Mouse (Mus musculus): ENCODE measurements around the gene 9930021J03Rik. TPM values are rescaled to one million over a fixed set of nuclear protein-coding genes. Genes with fewer than 3 reads are reported as not detected.
A peak's percentile ranks its signal among the peaks of the same experiment; 100 is the strongest.

The 9930021J03Rik gene
- 5.6 and 5.7 TPM in 2 replicates for polyA plus RNA-seq (2015; fragmentation: Nextera tagmentation; extraction: Ambion mirVana)

- H3K9me3 ChIP-seq (replicated peaks): no peaks in the 10 kb centered on the region
- peak within 1 kb of the TSS; percentile 96 for H3K27ac ChIP-seq
- WGBS: under 1% methylated on average over 54 of the region's 95 CpGs
- peak; percentile 95 for ATAC-seq (replicated peaks; ENCODE audit: low FRiP score)
- H3K4me3 ChIP-seq (replicated peaks): peak within 1 kb of the TSS; percentile 97
- H3K36me3 ChIP-seq: peaks cover 25% of the 10 kb centered on the region
- peak within 1 kb of the TSS; percentile 67 for H3K4me2 ChIP-seq
- H3K27me3 ChIP-seq: no peaks in the 10 kb centered on the region
- peak within 1 kb of the TSS; percentile 91 for H3K9ac ChIP-seq
- H3K4me1 ChIP-seq: peaks cover 12% of the 10 kb centered on the region
Observed at GRCm38 (mm10) chr19:29805917-29806785, at the start of gene 9930021J03Rik. 9930021J03Rik (minus strand) TSS chr19:29805989.

- Histone ChIP-seq H3K4me2 (no peak overlapping the region), H3K9me3 (replicated peaks) (no peaks in the 10 kb centered on the region), H3K4me1 (0 out of 2 replicates have a peak, but pooled peaks cover 2% of the 10 kb centered on the region), H3K9ac (no peak overlapping the region), H3K36me3 (no peaks in the 10 kb centered on the region), H3K27ac (no peak overlapping the region), H3K27me3 (no peaks in the 10 kb centered on the region), H3K4me3 (replicated peaks) (no peak overlapping the region)
- no peak for ATAC-seq (replicated peaks; ENCODE audit: low FRiP score)
- 91% methylated on average over 5 of the region's 5 CpGs for WGBS
Observed at GRCm38 (mm10) chr19:29853711-29854110, 47.9 kb upstream of the 9930021J03Rik start.

GRCm38 (mm10) chr19:29851036-29851690, 45.4 kb upstream of the 9930021J03Rik start:
- H3K27ac ChIP-seq: no peak overlapping the region
- H3K9ac ChIP-seq: no peak overlapping the region
- H3K27me3 ChIP-seq: no peaks in the 10 kb centered on the region
- H3K36me3 ChIP-seq: no peaks in the 10 kb centered on the region
- H3K4me1 ChIP-seq: 0 out of 2 replicates have a peak, but pooled peaks cover 4% of the 10 kb centered on the region
- 48% methylated on average over 12 of the region's 12 CpGs for WGBS
- no peaks in the 10 kb centered on the region for H3K9me3 ChIP-seq (replicated peaks)
- no peak overlapping the region for H3K4me3 ChIP-seq (replicated peaks)
- no peak overlapping the region for H3K4me2 ChIP-seq
- ATAC-seq (replicated peaks; ENCODE audit: low FRiP score): no peak

GRCm38 (mm10) chr19:29849924-29850551, 44.2 kb upstream of the 9930021J03Rik start:
- H3K36me3 ChIP-seq: no peaks in the 10 kb centered on the region
- no peak for ATAC-seq (replicated peaks; ENCODE audit: low FRiP score)
- no peaks in the 10 kb centered on the region for H3K9me3 ChIP-seq (replicated peaks)
- no peak overlapping the region for H3K27ac ChIP-seq
- H3K27me3 ChIP-seq: no peaks in the 10 kb centered on the region
- no peak overlapping the region for H3K4me2 ChIP-seq
- H3K4me3 ChIP-seq (replicated peaks): no peak overlapping the region
- no peak overlapping the region for H3K9ac ChIP-seq
- 0 out of 2 replicates have a peak, but pooled peaks cover 4% of the 10 kb centered on the region for H3K4me1 ChIP-seq
- 85% methylated on average over 11 of the region's 11 CpGs for WGBS

GRCm38 (mm10) chr19:29844036-29844661, 38.4 kb upstream of the 9930021J03Rik start:
- Histone ChIP-seq H3K4me3 (replicated peaks) (no peak overlapping the region), H3K27ac (peak overlapping the region; percentile 61), H3K4me1 (peaks cover 27% of the 10 kb centered on the region), H3K4me2 (no peak overlapping the region), H3K9ac (no peak overlapping the region), H3K9me3 (replicated peaks) (no peaks in the 10 kb centered on the region), H3K36me3 (no peaks in the 10 kb centered on the region), H3K27me3 (no peaks in the 10 kb centered on the region)
- ATAC-seq (replicated peaks; ENCODE audit: low FRiP score): no peak
- WGBS: 58% methylated on average over 12 of the region's 12 CpGs

- Histone ChIP-seq H3K4me3 (replicated peaks) (no peak overlapping the region), H3K9me3 (replicated peaks) (no peaks in the 10 kb centered on the region), H3K4me1 (peaks cover 25% of the 10 kb centered on the region), H3K9ac (no peak overlapping the region), H3K36me3 (no peaks in the 10 kb centered on the region), H3K4me2 (no peak overlapping the region), H3K27ac (peak overlapping the region; percentile 61), H3K27me3 (no peaks in the 10 kb centered on the region)
- 34% methylated on average over 5 of the region's 5 CpGs for WGBS
- no peak for ATAC-seq (replicated peaks; ENCODE audit: low FRiP score)
Observed at GRCm38 (mm10) chr19:29843641-29844035, 37.8 kb upstream of the 9930021J03Rik start.

- Histone ChIP-seq H3K4me1 (peaks cover 23% of the 10 kb centered on the region), H3K27ac (peak overlapping the region; percentile 61), H3K4me2 (no peak overlapping the region), H3K4me3 (replicated peaks) (no peak overlapping the region), H3K27me3 (no peaks in the 10 kb centered on the region), H3K36me3 (no peaks in the 10 kb centered on the region), H3K9me3 (replicated peaks) (no peaks in the 10 kb centered on the region), H3K9ac (no peak overlapping the region)
- ATAC-seq (replicated peaks; ENCODE audit: low FRiP score): no peak
- 38% methylated on average over 8 of the region's 8 CpGs for WGBS
Observed at GRCm38 (mm10) chr19:29842973-29843372, 37.2 kb upstream of the 9930021J03Rik start.

- Histone ChIP-seq H3K27me3 (no peaks in the 10 kb centered on the region), H3K9me3 (replicated peaks) (no peaks in the 10 kb centered on the region), H3K27ac (no peak overlapping the region), H3K36me3 (no peaks in the 10 kb centered on the region), H3K4me1 (peaks cover 30% of the 10 kb centered on the region), H3K4me3 (replicated peaks) (no peak overlapping the region), H3K9ac (no peak overlapping the region), H3K4me2 (no peak overlapping the region)
- WGBS: 95% methylated on average over 4 of the region's 4 CpGs
- ATAC-seq (replicated peaks; ENCODE audit: low FRiP score): no peak
Observed at GRCm38 (mm10) chr19:29840642-29841041, 34.9 kb upstream of the 9930021J03Rik start.

- H3K9ac ChIP-seq: no peak overlapping the region
- H3K27me3 ChIP-seq: no peaks in the 10 kb centered on the region
- H3K4me3 ChIP-seq (replicated peaks): no peak overlapping the region
- H3K4me2 ChIP-seq: no peak overlapping the region
- H3K4me1 ChIP-seq: peaks cover 21% of the 10 kb centered on the region
- WGBS: 79% methylated on average over 3 of the region's 3 CpGs
- no peaks in the 10 kb centered on the region for H3K36me3 ChIP-seq
- no peak overlapping the region for H3K27ac ChIP-seq
- ATAC-seq (replicated peaks; ENCODE audit: low FRiP score): no peak
- no peaks in the 10 kb centered on the region for H3K9me3 ChIP-seq (replicated peaks)
Observed at GRCm38 (mm10) chr19:29838636-29839135, 32.9 kb upstream of the 9930021J03Rik start.

GRCm38 (mm10) chr19:29838171-29838570, 32.4 kb upstream of the 9930021J03Rik start:
- Histone ChIP-seq H3K27me3 (no peaks in the 10 kb centered on the region), H3K4me2 (no peak overlapping the region), H3K4me3 (replicated peaks) (no peak overlapping the region), H3K4me1 (peaks cover 16% of the 10 kb centered on the region), H3K9me3 (replicated peaks) (no peaks in the 10 kb centered on the region), H3K36me3 (no peaks in the 10 kb centered on the region), H3K27ac (no peak overlapping the region), H3K9ac (no peak overlapping the region)
- 59% methylated on average over 1 of the region's 1 CpGs for WGBS
- ATAC-seq (replicated peaks; ENCODE audit: low FRiP score): no peak

- Histone ChIP-seq H3K27me3 (no peaks in the 10 kb centered on the region), H3K9me3 (replicated peaks) (no peaks in the 10 kb centered on the region), H3K9ac (no peak overlapping the region), H3K27ac (peak overlapping the region; percentile 68), H3K4me1 (peaks cover 9% of the 10 kb centered on the region; the same call in 1 of the 2 replicates), H3K4me3 (replicated peaks) (no peak overlapping the region), H3K4me2 (no peak overlapping the region), H3K36me3 (no peaks in the 10 kb centered on the region)
- WGBS: 7% methylated on average over 3 of the region's 3 CpGs
- ATAC-seq (replicated peaks; ENCODE audit: low FRiP score): peak; percentile 77
Observed at GRCm38 (mm10) chr19:29835364-29836034, 29.7 kb upstream of the 9930021J03Rik start.

Measured in kidney, embryonic 15.5 days (tissue).